Mouse (Mus musculus) cortical plate, adult 2 months (tissue): ENCODE results near the gene Ppp1r1a. TPM values are rescaled to one million over a fixed set of nuclear protein-coding genes. Genes with fewer than 3 reads are reported as not detected.
A peak's percentile ranks its signal among the peaks of the same experiment; 100 is the strongest.

Experiments used
- H3K27ac ChIP-seq: fragments of 200-500 bp; 2 replicates; pipeline ENCODE4 v1.5.1; 2012; ENCODE audit warnings: low read length, control low read depth, inconsistent platforms; ENCODE audit not compliant: insufficient read depth
- H3K4me1 ChIP-seq: fragments of 200-500 bp; 2 replicates; pipeline ENCODE4 v1.6.1; 2011; ENCODE audit warnings: low read length; ENCODE audit not compliant: control insufficient read depth, insufficient read depth
- H3K4me3 ChIP-seq: fragments of 200-500 bp; 2 replicates; pipeline ENCODE4 v1.5.1; 2011; ENCODE audit warnings: mild to moderate bottlenecking, low read length, control low read depth; ENCODE audit not compliant: insufficient read depth
- CTCF ChIP-seq: fragments of 200-500 bp; IDR thresholded peaks from 2 replicates; pipeline ENCODE4 v1.5.1; 2011; ENCODE audit warnings: mild to moderate bottlenecking, control low read depth, low read length; ENCODE audit not compliant: insufficient read depth; ENCODE audit errors: extremely low read depth
- POLR2A ChIP-seq: fragments of 200-500 bp; IDR thresholded peaks from 2 replicates; pipeline ENCODE4 v1.6.1; 2011; ENCODE audit warnings: mild to moderate bottlenecking, low read length, control low read depth; ENCODE audit not compliant: insufficient read depth; ENCODE audit errors: extremely low read depth
- polyA plus RNA-seq: library from polyadenylated mRNA; depleted of rRNA; stranded (reverse); fragments of >200 nt; gene quantifications from 2 replicates; pipeline ENCODE4 v1.2.3, GENCODE M21; 2012; rRNA removed

The Ppp1r1a gene
- 171 and 174 TPM in 2 replicates for polyA plus RNA-seq

GRCm38 (mm10) chr15:103537822-103538213, at the start of gene Ppp1r1a:
Ppp1r1a (minus strand) TSS chr15:103538003.
- Histone ChIP-seq H3K4me3 (peak within 1 kb of the TSS; percentile 88), H3K4me1 (peaks cover 4% of the 10 kb centered on the region; the same call in 1 of the 2 replicates), H3K27ac (peak within 1 kb of the TSS; percentile 75)
- TF ChIP-seq POLR2A (peak; percentile 26; the same call in 1 of the 2 replicates), CTCF (no peak)

- TF ChIP-seq CTCF: no peak
- TF ChIP-seq POLR2A: no peak
- Histone ChIP-seq H3K4me1 (no peaks in the 10 kb centered on the region), H3K4me3 (no peak overlapping the region), H3K27ac (no peak overlapping the region)
Measured at GRCm38 (mm10) chr15:103585876-103586275, 48.1 kb upstream of the Ppp1r1a start.

DNA sequence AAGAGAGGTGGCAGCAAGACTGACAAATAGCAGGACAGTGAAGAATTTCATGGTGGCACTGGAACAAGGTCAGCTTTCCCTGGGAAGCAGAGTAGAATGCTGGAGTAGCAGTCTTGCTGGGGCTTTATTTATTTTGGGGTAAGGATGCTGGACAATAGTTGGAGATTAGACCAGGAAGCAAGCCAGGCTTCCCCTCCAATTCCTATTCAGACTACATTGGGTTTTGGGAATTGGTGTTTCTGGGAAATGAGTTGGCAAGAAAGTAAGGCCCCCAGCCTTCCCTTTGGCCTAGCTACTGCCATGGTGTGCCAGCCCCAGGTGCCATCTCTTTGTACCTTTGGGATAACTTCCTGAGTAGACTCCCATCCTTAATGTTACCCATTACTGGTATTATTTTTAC, 27.2 kb upstream of the Ppp1r1a start, which contains the start of gene Glycam1:
TSS of gene Glycam1 (minus strand) at position 101 of the 400 bp plus-strand sequence.
- TF ChIP-seq CTCF (no peak), POLR2A (no peak)
- Histone ChIP-seq H3K4me3 (no peak within 1 kb of the TSS), H3K27ac (no peak within 1 kb of the TSS), H3K4me1 (no peaks in the 10 kb centered on the region)

DNA sequence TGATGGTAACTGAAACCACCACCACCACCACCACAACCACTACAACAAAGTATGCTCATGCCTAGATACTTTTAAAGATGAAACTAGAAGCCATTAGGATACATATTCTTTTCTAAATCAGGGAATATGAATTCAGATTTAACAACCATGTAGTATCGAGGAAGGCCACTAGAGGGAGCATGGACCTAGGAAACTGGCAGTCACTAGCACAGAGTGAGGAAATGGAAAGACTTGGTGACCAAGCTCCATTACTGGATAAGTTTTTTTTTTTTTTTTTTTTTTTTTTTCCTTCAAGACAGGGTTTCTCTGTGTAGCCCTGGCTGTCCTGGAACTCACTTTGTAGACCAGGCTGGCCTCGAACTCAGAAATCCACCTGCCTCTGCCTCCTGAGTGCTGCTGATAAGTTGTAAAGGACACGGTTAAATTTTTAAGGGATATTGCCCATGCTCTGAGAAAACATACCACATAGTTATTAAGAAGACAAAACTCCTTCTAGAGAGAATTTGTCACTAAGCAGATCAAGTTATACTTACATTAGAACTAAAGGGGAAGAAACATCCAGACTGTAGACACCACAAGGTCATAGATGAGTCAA, 14.4 kb upstream of the Ppp1r1a start:
- TF ChIP-seq CTCF (peak; percentile 91), POLR2A (no peak)
- H3K27ac ChIP-seq: no peak overlapping the region

GRCm38 (mm10) chr15:103551053-103551452, 13.2 kb upstream of the Ppp1r1a start:
- no peak for TF ChIP-seq CTCF
- no peak for TF ChIP-seq POLR2A
- H3K27ac ChIP-seq: no peak overlapping the region
- no peak overlapping the region for H3K4me3 ChIP-seq
- no peaks in the 10 kb centered on the region for H3K4me1 ChIP-seq

More for the DNA sequence above, 14.4 kb upstream of the Ppp1r1a start:
- Histone ChIP-seq H3K4me1 (no peaks in the 10 kb centered on the region), H3K4me3 (no peak overlapping the region)

DNA sequence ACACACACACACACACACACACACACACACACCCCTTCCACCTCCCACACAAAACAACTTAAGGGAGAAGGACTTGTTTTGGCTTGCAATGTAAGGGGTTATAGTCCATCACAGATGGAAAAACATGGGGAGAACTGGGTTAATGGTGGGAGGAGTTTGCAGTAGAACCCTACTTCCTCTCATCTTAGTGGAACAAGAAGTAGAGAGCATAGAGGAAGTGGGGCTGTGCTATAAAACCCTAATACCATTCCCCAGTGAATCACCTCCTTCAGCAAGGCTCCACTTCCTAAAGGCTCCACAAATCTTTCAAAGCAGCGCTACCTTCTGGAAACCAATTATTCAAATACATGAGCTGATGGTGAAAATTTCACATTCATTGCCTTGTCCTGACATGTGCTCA, 11.7 kb upstream of the Ppp1r1a start:
- Histone ChIP-seq H3K4me1 (no peaks in the 10 kb centered on the region), H3K4me3 (no peak overlapping the region), H3K27ac (no peak overlapping the region)
- TF ChIP-seq POLR2A (no peak), CTCF (no peak)

DNA sequence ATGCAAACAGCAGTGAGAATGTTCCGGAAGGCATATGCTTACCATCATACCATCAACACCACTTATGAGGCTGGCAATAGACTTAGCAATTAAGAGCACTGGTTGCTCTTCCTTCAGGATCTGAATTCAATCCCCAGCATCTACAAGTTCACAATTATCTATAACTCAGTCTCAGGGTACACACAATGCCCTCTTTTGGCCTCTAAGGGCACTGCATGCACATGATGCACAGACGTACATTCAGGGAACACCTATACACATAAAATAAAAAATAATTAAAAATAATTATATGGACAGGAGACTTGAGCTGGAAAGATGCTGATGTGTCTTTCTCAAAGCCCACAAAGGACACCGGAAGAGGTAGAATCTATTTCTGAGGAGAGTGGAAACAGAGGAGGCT, 10.2 kb upstream of the Ppp1r1a start:
- no peak overlapping the region for H3K27ac ChIP-seq
- TF ChIP-seq POLR2A (no peak), CTCF (no peak)
- H3K4me1 ChIP-seq: no peaks in the 10 kb centered on the region
- no peak overlapping the region for H3K4me3 ChIP-seq

GRCm38 (mm10) chr15:103542526-103542925, 4.7 kb upstream of the Ppp1r1a start:
- no peak for TF ChIP-seq POLR2A
- TF ChIP-seq CTCF: no peak
- H3K4me3 ChIP-seq: no peak overlapping the region
- H3K4me1 ChIP-seq: no peaks in the 10 kb centered on the region
- H3K27ac ChIP-seq: no peak overlapping the region

DNA sequence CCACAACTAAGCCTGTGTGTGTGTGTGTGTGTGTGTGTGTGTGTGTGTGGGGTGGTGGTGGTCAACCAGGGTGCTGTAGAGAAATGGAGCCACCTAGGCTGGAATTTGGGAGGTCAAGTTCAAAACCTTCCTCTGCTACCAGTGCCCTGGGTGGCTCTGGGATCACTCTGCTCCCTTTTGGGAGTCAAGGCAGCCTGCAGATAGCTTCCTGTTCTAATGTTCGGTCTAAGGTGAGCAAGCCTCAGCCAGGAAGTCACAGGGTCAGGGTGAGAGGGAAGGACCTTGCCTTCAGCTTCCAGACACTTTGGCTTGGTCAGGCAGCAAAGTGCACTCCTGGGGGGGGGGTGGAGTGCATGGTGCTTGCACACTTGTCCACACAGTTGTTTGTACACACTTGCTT, 2.8 kb upstream of the Ppp1r1a start:
- TF ChIP-seq CTCF: no peak
- no peak for TF ChIP-seq POLR2A
- Histone ChIP-seq H3K4me1 (no peaks in the 10 kb centered on the region; the same call in 1 of the 2 replicates), H3K27ac (no peak overlapping the region), H3K4me3 (no peak overlapping the region)

DNA sequence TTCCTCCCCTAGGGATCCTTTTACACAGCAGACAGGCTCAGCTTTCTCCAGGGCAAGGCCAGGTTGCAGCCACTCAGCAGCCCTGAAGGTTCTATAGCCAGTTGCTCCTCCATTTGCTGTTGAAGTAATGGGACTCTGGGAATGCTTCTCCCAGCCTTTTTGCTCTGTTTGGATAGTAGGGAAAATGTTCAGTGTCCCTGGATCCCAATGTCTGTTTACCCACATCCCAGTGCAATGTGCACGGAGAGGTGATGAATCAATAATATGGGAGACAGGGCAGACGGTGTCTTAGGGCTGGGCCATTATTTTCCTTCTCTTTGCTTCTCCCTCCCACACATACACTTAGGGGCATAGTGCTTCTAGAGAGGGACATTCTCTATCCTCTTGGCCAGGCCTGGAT, 1.5 kb upstream of the Ppp1r1a start:
- Histone ChIP-seq H3K4me3 (no peak overlapping the region), H3K4me1 (peaks cover 4% of the 10 kb centered on the region; the same call in 1 of the 2 replicates), H3K27ac (no peak overlapping the region)
- TF ChIP-seq POLR2A (no peak), CTCF (no peak)
